Mouse (Mus musculus): ENCODE results near the gene Nrp2. TPM values are rescaled to one million over a fixed set of nuclear protein-coding genes. Genes with fewer than 3 reads are reported as not detected.

The Nrp2 gene
- polyA plus RNA-seq, 1 experiment: 9.1 TPM

GRCm38 (mm10) chr1:62823549-62824195 is 120.6 kb downstream of the Nrp2 start:
- Histone ChIP-seq H3K4me3 (replicated peaks; ENCODE audit: insufficient read depth, low read depth, low read length) (no peak overlapping the region), H3K4me1 (ENCODE audit: control insufficient read depth, insufficient read depth, low read length) (no peaks in the 10 kb centered on the region), H3K27ac (ENCODE audit: insufficient read depth, low read length) (no peak overlapping the region), H3K27me3 (ENCODE audit: control insufficient read depth, insufficient read depth, low read length) (no peaks in the 10 kb centered on the region)
- no peak for DNase-seq
- 88% methylated on average over 6 of the region's 6 CpGs for WGBS
- TF ChIP-seq CTCF (IDR thresholded peaks at IDR 0.05; ENCODE audit: borderline replicate concordance, insufficient read depth, low read depth, low read length) (no peak), POLR2A (IDR thresholded peaks at IDR 0.05; ENCODE audit: borderline replicate concordance, insufficient read depth, low read length) (no peak)

DNA sequence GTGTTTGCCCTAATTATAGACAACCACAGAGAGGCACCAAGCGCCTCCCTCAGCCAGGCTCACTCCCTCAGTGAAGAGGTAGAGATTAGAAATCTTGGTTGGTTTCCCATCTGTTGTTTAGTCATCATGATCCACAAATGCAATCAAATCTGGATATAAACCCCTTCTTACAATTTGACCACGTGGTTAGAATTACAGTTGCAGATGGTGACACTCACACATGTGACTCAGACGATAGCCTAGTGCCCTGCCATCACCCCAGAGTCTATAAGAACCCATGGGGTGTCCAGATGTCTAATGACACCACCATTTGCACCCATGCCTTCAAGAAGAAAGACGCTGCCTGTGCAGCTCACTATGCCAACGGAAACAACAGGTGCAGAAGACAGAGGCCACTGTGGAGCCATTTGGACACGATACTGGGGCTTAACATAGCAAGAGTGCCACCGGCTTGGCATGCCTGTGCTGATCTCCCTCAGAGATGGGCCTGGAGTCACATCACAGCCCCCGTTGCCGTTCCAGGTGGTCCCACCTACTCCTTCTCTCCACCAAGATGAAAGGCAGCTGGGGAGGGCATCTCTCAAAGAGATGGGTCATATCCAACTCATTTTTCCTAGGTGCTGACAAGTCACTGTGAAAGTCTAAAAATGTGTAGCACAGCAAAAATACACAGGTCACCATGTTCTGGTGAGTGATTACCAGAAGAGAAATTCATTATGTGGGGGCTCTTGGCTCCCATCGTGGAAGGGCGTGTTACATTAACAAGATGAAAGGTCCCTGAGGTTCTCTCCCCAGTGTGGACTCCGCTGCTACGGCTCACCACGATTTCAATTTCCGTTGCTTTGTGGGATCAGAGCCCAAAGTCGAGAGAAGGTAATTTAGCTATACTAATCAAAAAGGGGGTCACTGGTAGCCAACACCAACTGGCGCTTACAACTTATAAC is 123.0 kb downstream of the Nrp2 start:
- Histone ChIP-seq H3K4me3 (replicated peaks; ENCODE audit: insufficient read depth, low read depth, low read length) (no peak overlapping the region), H3K27ac (ENCODE audit: insufficient read depth, low read length) (no peak overlapping the region), H3K27me3 (ENCODE audit: control insufficient read depth, insufficient read depth, low read length) (no peaks in the 10 kb centered on the region), H3K4me1 (ENCODE audit: control insufficient read depth, insufficient read depth, low read length) (no peaks in the 10 kb centered on the region)
- WGBS: 57% methylated on average over 17 of the region's 17 CpGs
- no peak for TF ChIP-seq CTCF (IDR thresholded peaks at IDR 0.05; ENCODE audit: borderline replicate concordance, insufficient read depth, low read depth, low read length)
- TF ChIP-seq POLR2A (IDR thresholded peaks at IDR 0.05; ENCODE audit: borderline replicate concordance, insufficient read depth, low read length): no peak
- no peak for DNase-seq

- Histone ChIP-seq H3K4me1 (ENCODE audit: control insufficient read depth, insufficient read depth, low read length) (no peaks in the 10 kb centered on the region), H3K27me3 (ENCODE audit: control insufficient read depth, insufficient read depth, low read length) (no peaks in the 10 kb centered on the region), H3K27ac (ENCODE audit: insufficient read depth, low read length) (no peak overlapping the region), H3K4me3 (replicated peaks; ENCODE audit: insufficient read depth, low read depth, low read length) (no peak overlapping the region)
- 86% methylated on average over 10 of the region's 10 CpGs for WGBS
- DNase-seq: no peak
- TF ChIP-seq CTCF (IDR thresholded peaks at IDR 0.05; ENCODE audit: borderline replicate concordance, insufficient read depth, low read depth, low read length) (no peak), POLR2A (IDR thresholded peaks at IDR 0.05; ENCODE audit: borderline replicate concordance, insufficient read depth, low read length) (no peak)
Observed at GRCm38 (mm10) chr1:62827316-62827715, 124.2 kb downstream of the Nrp2 start.

GRCm38 (mm10) chr1:62828156-62828555 is 125.1 kb downstream of the Nrp2 start:
- WGBS: 90% methylated on average over 4 of the region's 4 CpGs

DNA sequence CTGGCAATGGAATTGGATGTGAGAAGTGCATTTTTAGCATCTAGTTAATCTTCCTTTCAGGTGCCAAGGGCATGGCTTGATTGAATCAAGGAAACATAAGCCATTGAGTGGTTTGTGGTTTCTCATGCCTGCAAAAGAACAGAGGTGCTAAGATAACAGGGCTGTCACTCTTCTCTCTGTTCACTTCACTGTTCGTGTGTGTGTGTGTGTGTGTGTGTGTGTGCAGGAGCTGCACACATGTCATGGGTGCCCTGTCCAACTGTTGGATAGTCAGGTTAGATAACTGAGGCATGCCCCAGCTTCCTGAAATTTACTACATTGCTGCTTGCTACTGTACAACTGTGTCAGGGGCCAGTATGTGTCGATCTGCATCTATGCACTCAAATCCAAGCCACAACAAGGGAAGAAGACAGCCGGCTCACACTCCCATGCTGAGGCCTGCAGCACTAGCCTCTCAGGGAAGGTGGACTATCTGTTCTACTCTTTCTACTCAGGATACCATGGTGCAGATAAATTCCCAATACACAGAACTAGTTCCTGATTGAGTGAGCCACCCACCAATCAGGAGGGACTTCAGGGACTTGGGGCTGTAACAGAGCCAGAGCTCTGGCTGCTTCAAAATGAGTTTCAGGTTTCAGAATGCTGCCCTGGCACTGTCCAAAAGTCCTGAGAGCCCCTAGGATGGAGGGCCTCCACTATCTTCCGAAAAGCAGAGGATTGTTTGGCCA is 126.8 kb downstream of the Nrp2 start:
- no peak for TF ChIP-seq CTCF (IDR thresholded peaks at IDR 0.05; ENCODE audit: borderline replicate concordance, insufficient read depth, low read depth, low read length)
- no peak for TF ChIP-seq POLR2A (IDR thresholded peaks at IDR 0.05; ENCODE audit: borderline replicate concordance, insufficient read depth, low read length)
- Histone ChIP-seq H3K4me1 (ENCODE audit: control insufficient read depth, insufficient read depth, low read length) (no peaks in the 10 kb centered on the region), H3K27me3 (ENCODE audit: control insufficient read depth, insufficient read depth, low read length) (no peaks in the 10 kb centered on the region), H3K27ac (ENCODE audit: insufficient read depth, low read length) (no peak overlapping the region), H3K4me3 (replicated peaks; ENCODE audit: insufficient read depth, low read depth, low read length) (no peak overlapping the region)
- 73% methylated on average over 4 of the region's 4 CpGs for WGBS
- DNase-seq: no peak

More at GRCm38 (mm10) chr1:62828156-62828555, 125.1 kb downstream of the Nrp2 start:
- Histone ChIP-seq H3K4me3 (replicated peaks; ENCODE audit: insufficient read depth, low read depth, low read length) (no peak overlapping the region), H3K27ac (ENCODE audit: insufficient read depth, low read length) (no peak overlapping the region), H3K27me3 (ENCODE audit: control insufficient read depth, insufficient read depth, low read length) (no peaks in the 10 kb centered on the region), H3K4me1 (ENCODE audit: control insufficient read depth, insufficient read depth, low read length) (no peaks in the 10 kb centered on the region)
- DNase-seq: no peak
- TF ChIP-seq POLR2A (IDR thresholded peaks at IDR 0.05; ENCODE audit: borderline replicate concordance, insufficient read depth, low read length) (no peak), CTCF (IDR thresholded peaks at IDR 0.05; ENCODE audit: borderline replicate concordance, insufficient read depth, low read depth, low read length) (no peak)

- 57% methylated on average over 7 of the region's 7 CpGs for WGBS
- DNase-seq: no peak
- no peak for TF ChIP-seq POLR2A (IDR thresholded peaks at IDR 0.05; ENCODE audit: borderline replicate concordance, insufficient read depth, low read length)
- TF ChIP-seq CTCF (IDR thresholded peaks at IDR 0.05; ENCODE audit: borderline replicate concordance, insufficient read depth, low read depth, low read length): no peak
- no peaks in the 10 kb centered on the region for H3K27me3 ChIP-seq (ENCODE audit: control insufficient read depth, insufficient read depth, low read length)
- H3K27ac ChIP-seq (ENCODE audit: insufficient read depth, low read length): no peak overlapping the region
- H3K4me3 ChIP-seq (replicated peaks; ENCODE audit: insufficient read depth, low read depth, low read length): no peak overlapping the region
- no peaks in the 10 kb centered on the region for H3K4me1 ChIP-seq (ENCODE audit: control insufficient read depth, insufficient read depth, low read length)
Observed at GRCm38 (mm10) chr1:62830418-62830769, 127.3 kb downstream of the Nrp2 start.

DNA sequence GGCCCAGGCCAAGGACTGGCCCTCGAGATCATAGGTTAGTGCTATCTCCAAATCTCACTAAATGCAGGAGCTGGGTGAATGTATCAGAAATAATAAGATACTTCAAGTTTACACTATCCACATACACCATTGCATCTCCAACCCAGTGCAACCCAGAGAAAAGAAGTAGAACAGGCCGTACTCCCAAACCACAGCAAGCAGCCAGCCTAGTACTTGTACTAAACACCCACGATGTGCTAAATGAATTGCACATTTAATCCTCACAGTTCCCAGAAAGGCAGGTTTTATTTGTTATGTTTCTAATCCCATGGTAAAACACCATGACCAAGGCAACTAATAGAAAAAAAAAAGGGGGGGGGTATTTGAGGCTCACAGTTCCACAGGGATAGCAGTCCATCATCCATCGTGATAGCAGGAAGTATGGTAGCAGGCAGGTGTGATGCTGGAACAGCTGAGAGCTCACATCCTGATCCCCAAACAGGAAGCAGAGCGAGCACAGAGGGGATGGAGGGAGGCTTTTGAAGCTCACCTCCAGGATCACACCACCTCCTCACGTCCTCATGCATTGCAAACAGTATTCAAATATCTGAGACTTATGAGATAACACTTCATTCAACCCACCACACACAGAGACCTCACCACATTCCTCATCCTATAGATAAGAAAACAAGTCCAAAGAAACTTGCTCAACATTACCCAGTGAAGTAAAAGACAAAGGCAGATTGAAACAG is 128.8 kb downstream of the Nrp2 start:
- H3K27ac ChIP-seq (ENCODE audit: insufficient read depth, low read length): no peak overlapping the region
- H3K4me1 ChIP-seq (ENCODE audit: control insufficient read depth, insufficient read depth, low read length): no peaks in the 10 kb centered on the region
- no peak for DNase-seq
- H3K27me3 ChIP-seq (ENCODE audit: control insufficient read depth, insufficient read depth, low read length): no peaks in the 10 kb centered on the region
- TF ChIP-seq POLR2A (IDR thresholded peaks at IDR 0.05; ENCODE audit: borderline replicate concordance, insufficient read depth, low read length): no peak
- TF ChIP-seq CTCF (IDR thresholded peaks at IDR 0.05; ENCODE audit: borderline replicate concordance, insufficient read depth, low read depth, low read length): no peak
- H3K4me3 ChIP-seq (replicated peaks; ENCODE audit: insufficient read depth, low read depth, low read length): no peak overlapping the region
- WGBS: 93% methylated on average over 6 of the region's 6 CpGs

Measured in cerebellum, adult 2 months (tissue).